Mouse (Mus musculus): ENCODE results near the gene B9d1.

The B9d1 gene

GRCm38 (mm10) chr11:61489085-61489484 lies 15.9 kb upstream of the B9d1 start:
- no peak for DNase-seq (ENCODE audit: low spot score)

DNA sequence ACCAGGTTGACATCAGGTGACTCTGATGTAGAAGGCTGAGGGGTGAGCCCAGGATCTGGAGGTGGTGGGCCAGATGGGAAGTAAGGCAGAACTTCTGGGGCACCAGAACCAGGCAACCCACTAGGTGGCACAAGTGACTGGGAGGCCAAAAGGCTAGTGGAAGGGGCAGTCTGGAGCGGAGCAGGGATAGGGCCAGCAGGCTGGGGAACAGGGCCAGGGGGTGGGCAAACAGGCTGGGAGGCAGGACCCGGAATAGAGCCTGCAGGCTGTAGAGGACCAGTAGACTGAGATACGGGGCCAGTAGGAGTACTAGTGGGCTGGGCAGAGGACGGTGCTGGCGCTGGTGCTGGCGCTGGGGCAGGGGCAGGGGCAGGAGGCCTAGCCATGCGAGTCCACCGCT lies 15.1 kb upstream of the B9d1 start:
- DNase-seq (ENCODE audit: low spot score) = no peak

DNA sequence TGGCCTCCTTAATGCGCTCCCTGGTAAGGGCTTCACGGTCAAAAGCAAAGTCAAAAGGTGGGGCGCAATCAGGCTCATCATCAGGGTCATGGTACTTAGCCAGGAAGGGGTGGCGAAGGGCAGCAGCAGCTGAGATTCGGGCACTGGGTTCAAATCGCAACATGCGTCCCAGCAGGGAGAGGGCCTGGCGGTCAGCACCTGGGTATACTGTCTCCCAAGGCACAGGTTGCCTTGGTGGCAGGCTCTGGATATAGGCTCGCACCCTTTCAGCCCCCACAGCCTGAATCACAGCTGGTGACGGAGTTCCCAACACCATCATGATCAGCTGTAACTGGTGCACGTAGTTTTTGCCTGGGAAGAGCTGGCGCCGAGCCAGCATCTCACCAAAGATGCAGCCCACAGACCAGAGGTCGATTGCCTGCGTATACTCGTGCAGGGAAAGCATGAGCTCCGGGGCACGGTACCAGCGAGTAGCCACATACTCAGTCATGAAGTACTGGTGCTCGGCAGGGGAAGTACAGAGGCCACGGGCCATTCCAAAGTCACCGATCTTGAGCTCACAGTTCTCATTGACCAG lies 13.9 kb upstream of the B9d1 start:
- no peak for DNase-seq (ENCODE audit: low spot score)

GRCm38 (mm10) chr11:61492749-61493401 lies 12.1 kb upstream of the B9d1 start:
- DNase-seq (ENCODE audit: low spot score) = no peak

GRCm38 (mm10) chr11:61493525-61494128 lies 11.3 kb upstream of the B9d1 start:
- DNase-seq (ENCODE audit: low spot score) = no peak

DNA sequence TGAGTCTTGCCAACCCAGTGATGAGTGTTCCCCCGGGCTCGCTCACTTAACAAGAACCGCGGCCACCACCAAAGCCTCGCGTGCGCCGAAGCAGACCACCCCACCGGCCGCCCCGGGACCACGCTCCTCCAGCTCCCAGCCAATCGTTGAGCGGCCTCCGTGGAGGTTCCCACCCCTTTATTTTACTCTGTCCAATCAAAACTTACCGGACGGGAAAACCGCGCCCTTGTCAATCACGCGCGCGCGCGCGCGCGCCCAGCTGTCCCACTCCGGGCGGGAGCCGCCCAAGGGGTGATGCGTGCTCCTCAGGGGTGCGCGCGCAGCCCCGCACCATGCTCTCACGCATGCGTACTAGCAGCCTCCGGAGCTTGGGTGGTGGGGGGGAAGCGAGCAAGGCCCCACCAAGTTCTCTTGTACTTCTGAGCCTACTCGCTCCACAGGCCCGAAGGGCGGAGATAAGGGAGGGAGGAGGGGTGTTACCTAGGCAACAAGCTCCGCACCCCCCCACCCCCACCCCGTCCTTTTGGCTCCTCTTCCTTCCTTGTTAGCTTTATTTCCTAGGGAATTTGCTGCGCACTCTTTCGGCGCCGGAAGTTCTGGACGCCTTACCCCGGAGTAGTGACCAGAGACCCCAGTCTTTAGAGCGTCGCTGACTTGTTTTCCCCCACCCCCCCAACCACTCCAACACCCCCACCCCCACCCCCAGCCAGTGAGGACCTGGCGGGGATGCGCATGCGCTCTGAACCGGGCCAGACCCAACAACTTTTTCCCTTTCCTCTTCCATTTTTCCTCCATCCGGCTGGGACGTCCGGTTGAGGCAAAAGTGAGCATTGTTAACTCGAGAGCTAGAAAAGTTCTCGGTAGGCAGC lies 10.6 kb upstream of the B9d1 start, which contains the start of gene Mapk7:
Mapk7 (minus strand) TSS at position 278 of the 869 bp plus-strand sequence.
- DNase-seq (ENCODE audit: low spot score) = peak; percentile 100

DNA sequence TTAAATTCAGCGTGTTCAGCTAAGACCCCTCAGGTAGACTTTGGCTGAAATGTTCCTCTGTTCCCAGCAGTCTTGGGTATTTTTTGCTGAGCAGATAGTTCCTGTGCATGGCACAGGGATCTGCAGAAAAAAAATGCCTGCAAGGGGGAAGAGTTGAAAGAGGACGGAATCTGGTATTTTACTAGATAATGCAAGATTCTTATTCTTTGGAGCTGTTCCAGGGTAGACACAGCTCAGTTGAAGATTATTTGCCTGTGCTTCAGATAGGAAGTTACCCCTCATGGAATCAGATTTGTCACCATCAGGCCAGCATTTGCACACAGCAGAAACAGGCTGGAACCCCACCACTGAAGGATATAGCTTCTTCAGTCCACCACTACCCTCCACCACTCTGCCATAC lies 9.4 kb upstream of the B9d1 start:
- DNase-seq (ENCODE audit: low spot score) = no peak

GRCm38 (mm10) chr11:61497490-61497889 lies 7.5 kb upstream of the B9d1 start:
- DNase-seq (ENCODE audit: low spot score) = no peak

GRCm38 (mm10) chr11:61498736-61499504 lies 6.0 kb upstream of the B9d1 start:
- no peak for DNase-seq (ENCODE audit: low spot score)

DNA sequence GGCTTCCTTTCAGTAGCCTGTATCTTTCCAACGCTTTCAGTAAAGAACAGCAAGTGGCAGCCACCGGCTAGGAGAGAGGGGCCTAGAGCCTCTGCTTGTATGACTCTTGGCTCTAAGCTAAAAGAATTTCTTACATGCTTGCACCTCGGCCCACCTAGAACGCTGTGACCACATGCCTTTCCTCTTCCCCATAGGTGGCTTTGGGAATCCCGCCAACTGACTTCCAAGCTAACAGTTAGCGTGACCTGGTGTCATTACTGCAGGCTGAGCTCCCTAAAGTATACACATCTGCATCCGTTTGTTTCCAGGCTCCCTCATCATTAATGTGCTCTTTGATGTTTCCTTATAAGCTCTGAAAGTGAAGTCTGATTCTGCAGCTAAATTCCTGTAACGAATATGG lies 1.0 kb upstream of the B9d1 start:
- no peak for DNase-seq (ENCODE audit: low spot score)

DNA sequence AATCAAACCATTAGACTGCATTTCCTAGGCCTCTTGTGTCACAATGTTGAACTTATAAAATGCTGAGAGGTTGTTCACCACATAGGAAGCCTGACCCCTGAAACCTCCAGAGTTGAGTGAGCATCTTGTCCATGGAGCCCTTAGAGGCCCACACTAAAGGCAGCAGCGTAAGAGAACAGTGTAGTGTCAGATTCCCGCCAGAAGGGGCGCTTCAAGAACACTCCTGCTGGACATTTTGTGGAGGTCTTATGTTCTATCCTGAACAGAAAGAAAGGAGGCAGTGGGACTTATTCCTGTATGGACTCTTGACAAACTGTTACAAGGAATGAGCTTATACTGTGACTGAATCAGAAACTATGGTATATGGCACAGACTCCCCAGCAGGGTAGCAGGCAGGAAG lies 10.0 kb downstream of the B9d1 start:
- peak; percentile 73 for DNase-seq (ENCODE audit: low spot score)

GRCm38 (mm10) chr11:61517971-61518370 lies 13.0 kb downstream of the B9d1 start:
- no peak for DNase-seq (ENCODE audit: low spot score)

- DNase-seq (ENCODE audit: low spot score) = no peak
Measured at GRCm38 (mm10) chr11:61518871-61519270, 13.9 kb downstream of the B9d1 start.

DNA sequence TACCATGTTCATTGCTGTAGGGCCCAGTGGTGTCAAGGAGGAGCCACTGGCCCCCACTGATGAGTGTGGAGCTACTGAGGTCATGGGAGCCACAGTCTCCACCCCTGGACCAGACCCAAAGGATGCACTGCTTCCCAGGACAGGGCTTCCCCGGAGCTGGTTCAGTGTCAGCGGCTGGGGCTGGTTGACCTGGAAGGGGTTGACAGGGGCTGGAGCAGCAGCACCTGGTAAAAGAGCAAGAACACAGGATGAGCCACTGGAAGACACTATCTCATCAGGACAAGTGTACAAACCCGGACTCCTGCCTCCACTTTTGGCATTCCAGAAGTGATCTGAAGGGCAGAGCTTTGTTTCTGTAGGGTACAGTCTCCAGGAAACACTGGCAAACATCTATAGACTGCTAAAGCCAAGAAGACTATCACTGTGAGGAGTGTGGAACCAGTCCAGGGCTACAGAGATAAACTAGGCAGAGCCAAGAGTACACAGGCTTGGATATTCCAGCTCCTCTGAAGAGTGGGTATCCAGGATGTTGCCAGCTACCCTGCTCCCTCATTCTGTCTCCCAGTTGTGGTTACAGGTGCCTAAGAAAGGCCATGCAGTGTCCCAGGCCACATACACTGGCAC lies 14.7 kb downstream of the B9d1 start:
- DNase-seq (ENCODE audit: low spot score) = no peak

DNA sequence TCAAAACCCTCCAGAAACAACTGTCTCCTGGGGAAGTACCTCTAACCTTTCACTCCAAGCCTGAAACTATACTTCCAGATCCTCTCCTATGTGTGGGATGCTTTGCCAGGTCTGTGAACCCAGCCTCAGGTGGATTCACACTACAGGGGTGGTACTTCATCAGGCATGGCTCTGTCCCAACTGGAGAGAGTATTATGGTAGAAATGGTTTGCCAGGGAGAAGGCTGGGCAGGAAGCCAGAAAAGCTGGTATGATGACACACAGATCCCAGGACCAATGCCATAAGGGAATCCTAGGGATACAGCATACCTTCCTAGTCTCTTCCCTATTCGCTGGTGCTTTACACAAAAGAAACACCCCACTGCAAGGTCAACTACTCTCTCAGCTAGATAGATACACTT lies 21.9 kb downstream of the B9d1 start:
- no peak for DNase-seq (ENCODE audit: low spot score)

DNA sequence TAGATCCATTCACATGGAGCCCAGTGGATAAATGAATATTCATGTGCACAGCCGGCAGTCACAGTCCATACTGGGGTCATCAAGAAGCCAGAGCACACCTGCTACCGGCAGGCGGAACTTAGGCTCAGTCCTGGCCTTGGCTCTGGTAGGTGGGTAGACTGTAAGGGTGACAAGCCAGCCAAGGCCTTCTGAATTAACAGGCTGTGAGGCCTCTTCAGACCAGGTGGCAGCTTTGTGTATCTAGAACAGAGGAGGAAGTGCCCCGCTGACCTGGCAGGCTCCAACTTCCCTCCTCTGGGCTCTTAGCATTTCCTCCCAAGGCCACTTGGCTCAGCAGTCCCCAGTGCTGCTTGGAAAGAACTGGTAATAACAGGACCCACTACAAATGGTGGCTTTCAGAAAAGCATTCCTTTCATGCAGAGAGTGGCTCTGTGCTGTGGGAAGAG lies 24.3 kb downstream of the B9d1 start:
- no peak for DNase-seq (ENCODE audit: low spot score)

GRCm38 (mm10) chr11:61532820-61533219 lies 27.9 kb downstream of the B9d1 start:
- DNase-seq (ENCODE audit: low spot score) = no peak

DNA sequence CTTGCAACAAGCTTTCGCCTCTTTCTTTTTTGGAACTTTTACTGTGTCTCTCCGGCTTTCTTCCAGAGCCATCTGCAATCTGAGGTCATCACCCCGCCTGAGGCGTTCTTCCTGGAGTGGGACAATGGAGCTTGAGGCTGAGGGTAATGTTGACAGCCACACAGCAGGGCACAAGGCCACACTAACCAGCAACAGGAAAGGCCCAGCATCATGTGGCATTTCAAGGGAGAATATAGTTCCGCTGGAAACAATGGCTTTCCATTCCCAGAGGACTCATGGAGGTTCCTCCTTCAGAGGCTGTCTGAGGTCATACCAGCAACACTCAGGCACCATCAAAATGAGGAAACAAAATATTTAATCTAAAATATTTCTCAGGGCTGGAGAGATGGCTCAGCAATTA lies 28.6 kb downstream of the B9d1 start:
- DNase-seq (ENCODE audit: low spot score) = no peak

DNA sequence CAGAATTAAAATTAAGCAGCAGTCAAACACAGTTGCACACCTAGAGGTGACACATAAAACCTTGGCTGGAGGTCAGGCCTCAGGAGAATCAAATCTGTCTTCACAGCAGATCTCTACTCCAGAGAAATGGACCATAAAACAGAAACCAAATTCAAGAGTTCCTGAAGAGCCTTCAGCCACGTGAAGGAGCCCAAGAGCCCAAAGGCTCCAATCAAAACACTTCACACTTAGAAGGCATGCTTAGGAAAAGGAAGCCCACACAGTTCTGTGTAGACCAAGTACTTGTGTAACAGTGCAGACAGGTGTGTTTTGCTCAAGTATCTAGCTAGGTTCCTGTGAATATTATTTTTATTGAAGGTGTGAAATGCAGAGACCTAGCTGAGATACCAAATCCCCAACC lies 30.6 kb downstream of the B9d1 start:
- no peak for DNase-seq (ENCODE audit: low spot score)

DNA sequence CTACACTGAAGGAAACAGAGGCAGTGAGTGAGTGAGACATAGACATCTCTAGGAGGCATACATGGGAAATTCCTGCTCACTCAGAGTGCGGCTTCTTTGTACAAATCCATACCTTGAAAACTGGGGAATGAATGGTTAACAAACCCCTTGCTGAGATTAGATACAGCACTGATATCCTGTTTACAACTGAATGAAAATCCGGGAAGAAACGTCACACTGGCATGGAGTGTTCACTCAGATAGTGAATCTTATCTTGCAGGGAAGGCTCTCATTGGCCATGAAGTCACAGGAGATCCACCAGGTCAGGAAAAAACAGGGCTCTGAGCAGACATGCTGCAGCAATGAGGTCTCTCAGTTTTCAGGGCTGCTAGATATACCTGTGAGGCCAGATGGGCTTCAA lies 32.0 kb downstream of the B9d1 start:
- DNase-seq (ENCODE audit: low spot score) = no peak

- no peak for DNase-seq (ENCODE audit: low spot score)
Measured at GRCm38 (mm10) chr11:61537362-61537761, 32.4 kb downstream of the B9d1 start.
